Mouse (Mus musculus): Measurements from ENCODE around the gene Me3.
A peak's percentile ranks its signal among the peaks of the same experiment; 100 is the strongest.

- TF ChIP-seq CTCF (IDR thresholded peaks at IDR 0.05) = peak; percentile 79
- no peak for TF ChIP-seq EP300 (IDR thresholded peaks at IDR 0.05)
These were observed 66.0 kb downstream of the Me3 start for GRCm38 (mm10) chr7:89698186-89698585.

Measured in lung, postnatal 0 days (tissue).